Mouse (Mus musculus) MEL (cell line): ENCODE results near the gene Harbi1. TPM values are rescaled to one million over a fixed set of nuclear protein-coding genes. Genes with fewer than 3 reads are reported as not detected.

Source experiments
- DNase-seq: peaks from one replicate; pipeline ENCODE4 v3.0.0; 2011; ENCODE audit warnings: low read depth, low spot score
- H3K27ac ChIP-seq: 2 replicates; pipeline ENCODE4 v1.5.1; 2012; ENCODE audit warnings: low read depth, mild to moderate bottlenecking, control low read depth, low read length, moderate library complexity; ENCODE audit not compliant: control insufficient read depth
- H3K27me3 ChIP-seq, 2 experiments: fragments of 150-350 bp in 1 of 2; sonication (generic) in 1 of 2; 2 replicates each; pipeline ENCODE4 v1.6.1; 2012; ENCODE audit warnings: low read length in 2 of 2, mild to moderate bottlenecking in 2 of 2, improper control_type of control experiment in 1 of 2, moderate library complexity in 1 of 2; ENCODE audit not compliant: insufficient read depth in 2 of 2, control insufficient read depth in 1 of 2
- H3K36me3 ChIP-seq, 2 experiments: 2 replicates each; pipeline ENCODE4 v1.6.1; 2012 to 2014; ENCODE audit warnings: low read length in 2 of 2, improper control_type of control experiment in 1 of 2, inconsistent platforms in 1 of 2, mild to moderate bottlenecking in 1 of 2; ENCODE audit not compliant: insufficient read depth in 2 of 2, control insufficient read depth in 1 of 2
- H3K4me1 ChIP-seq, 2 experiments: fragments of 150-350 bp in 1 of 2; sonication (generic) in 1 of 2; 2 replicates each; pipeline ENCODE4 v1.6.1; 2012; ENCODE audit warnings: low read length in 2 of 2, improper control_type of control experiment in 1 of 2, mild to moderate bottlenecking in 1 of 2; ENCODE audit not compliant: insufficient read depth in 2 of 2, control insufficient read depth in 1 of 2
- H3K4me3 ChIP-seq, 2 experiments: fragments of 150-350 bp in 1 of 2; sonication (generic) in 1 of 2; 2 replicates each; pipeline ENCODE4 v1.5.1; 2012; ENCODE audit warnings: low read depth in 2 of 2, low read length in 2 of 2, mild to moderate bottlenecking in 2 of 2, moderate library complexity in 2 of 2, control low read depth in 1 of 2, improper control_type of control experiment in 1 of 2; ENCODE audit not compliant: control insufficient read depth in 1 of 2, insufficient read depth in 1 of 2
- H3K79me2 ChIP-seq: 2 replicates; pipeline ENCODE4 v1.6.1; 2012; ENCODE audit warnings: mild to moderate bottlenecking, low read length, moderate library complexity; ENCODE audit not compliant: control insufficient read depth, poor library complexity, insufficient read depth
- H3K9ac ChIP-seq: 2 replicates; pipeline ENCODE4 v1.6.1; 2012; ENCODE audit warnings: low read depth, mild to moderate bottlenecking, control low read depth, low read length, moderate library complexity; ENCODE audit not compliant: control insufficient read depth, poor library complexity, severe bottlenecking
- H3K9me3 ChIP-seq: fragments of 150-350 bp; sonication (generic); replicated peaks from 2 replicates; pipeline ENCODE4 v1.6.1; 2012; ENCODE audit warnings: mild to moderate bottlenecking, low read length, improper control_type of control experiment, moderate library complexity; ENCODE audit not compliant: insufficient read depth
- CHD1 ChIP-seq: IDR thresholded peaks from 2 replicates; pipeline ENCODE4 v1.6.1; 2012; ENCODE audit warnings: low read depth, mild to moderate bottlenecking, inconsistent platforms, low read length, improper control_type of control experiment
- CTCF ChIP-seq, 3 experiments: IDR thresholded peaks in 2 of 3; conservative IDR thresholded peaks in 1 of 3; 2 replicates each; pipeline ENCODE4 v1.5.1; 2011 to 2012; ENCODE audit warnings: low read length in 3 of 3, low read depth in 2 of 3, mild to moderate bottlenecking in 2 of 3, improper control_type of control experiment in 1 of 3, inconsistent platforms in 1 of 3, mixed read lengths in 1 of 3, moderate library complexity in 1 of 3; ENCODE audit not compliant: control insufficient read depth in 1 of 3, insufficient read depth in 1 of 3, poor library complexity in 1 of 3, severe bottlenecking in 1 of 3
- E2F4 ChIP-seq: IDR thresholded peaks from 2 replicates; pipeline ENCODE4 v1.6.1; 2011; ENCODE audit warnings: low read depth, low read length, improper control_type of control experiment, borderline replicate concordance
- EP300 ChIP-seq, 2 experiments: IDR thresholded peaks; 2 replicates each; pipeline ENCODE4 v1.6.1; 2011; ENCODE audit warnings: improper control_type of control experiment in 2 of 2, low read length in 2 of 2, low read depth in 1 of 2, mild to moderate bottlenecking in 1 of 2
- ETS1 ChIP-seq: IDR thresholded peaks from 2 replicates; pipeline ENCODE4 v1.6.1; 2012; ENCODE audit warnings: low read depth, mild to moderate bottlenecking, inconsistent platforms, low read length, improper control_type of control experiment, moderate library complexity
- GABPA ChIP-seq: IDR thresholded peaks from 2 replicates; pipeline ENCODE4 v1.6.1; 2012; ENCODE audit warnings: low read depth, mild to moderate bottlenecking, inconsistent platforms, low read length, improper control_type of control experiment, moderate library complexity
- GATA1 ChIP-seq: IDR thresholded peaks from 2 replicates; pipeline ENCODE4 v1.6.1; 2011; ENCODE audit warnings: low read depth, low read length, improper control_type of control experiment
- HCFC1 ChIP-seq: IDR thresholded peaks from 2 replicates; pipeline ENCODE4 v1.6.1; 2012; ENCODE audit warnings: low read depth, mild to moderate bottlenecking, inconsistent platforms, low read length, improper control_type of control experiment, moderate library complexity
- MAFK ChIP-seq: IDR thresholded peaks from 2 replicates; pipeline ENCODE4 v1.6.1; 2011; ENCODE audit warnings: low read depth, mild to moderate bottlenecking, low read length, improper control_type of control experiment, borderline replicate concordance
- MAX ChIP-seq: IDR thresholded peaks from 2 replicates; pipeline ENCODE4 v1.6.1; 2011; ENCODE audit warnings: low read length, improper control_type of control experiment
- MAZ ChIP-seq: IDR thresholded peaks from 2 replicates; pipeline ENCODE4 v1.6.1; 2012; ENCODE audit warnings: low read depth, mild to moderate bottlenecking, inconsistent platforms, low read length, improper control_type of control experiment
- MXI1 ChIP-seq: IDR thresholded peaks from 2 replicates; pipeline ENCODE4 v1.6.1; 2011; ENCODE audit warnings: mild to moderate bottlenecking, low read depth, low read length, improper control_type of control experiment
- NRF1 ChIP-seq: IDR thresholded peaks from 2 replicates; pipeline ENCODE4 v1.6.1; 2014; ENCODE audit warnings: low read depth, mild to moderate bottlenecking, inconsistent platforms, low read length, improper control_type of control experiment, moderate library complexity; ENCODE audit not compliant: poor library complexity, insufficient read depth, severe bottlenecking
- POLR2AphosphoS2 ChIP-seq: IDR thresholded peaks from 2 replicates; pipeline ENCODE4 v1.6.1; 2011; ENCODE audit warnings: low read length, improper control_type of control experiment
- SIN3A ChIP-seq: IDR thresholded peaks from 2 replicates; pipeline ENCODE4 v1.6.1; 2012; ENCODE audit warnings: low read length, improper control_type of control experiment, inconsistent platforms
- TAL1 ChIP-seq: IDR thresholded peaks from 2 replicates; pipeline ENCODE4 v1.6.1; 2012; ENCODE audit warnings: mild to moderate bottlenecking, inconsistent platforms, low read length, moderate library complexity, mixed read lengths
- TBP ChIP-seq: IDR thresholded peaks from 2 replicates; pipeline ENCODE4 v1.8.0; 2011; ENCODE audit warnings: low read depth, low read length, improper control_type of control experiment
- TCF12 ChIP-seq: IDR thresholded peaks from 2 replicates; pipeline ENCODE4 v1.6.1; 2014; ENCODE audit warnings: low read depth, mild to moderate bottlenecking, inconsistent platforms, low read length, improper control_type of control experiment, moderate library complexity
- USF1 ChIP-seq: IDR thresholded peaks from 2 replicates; pipeline ENCODE4 v1.6.1; 2014; ENCODE audit warnings: low read depth, mild to moderate bottlenecking, inconsistent platforms, low read length, improper control_type of control experiment, moderate library complexity
- ZMIZ1 ChIP-seq: IDR thresholded peaks from 2 replicates; pipeline ENCODE4 v1.6.1; 2012; ENCODE audit warnings: low read depth, mild to moderate bottlenecking, inconsistent platforms, low read length, improper control_type of control experiment, moderate library complexity
- polyA plus RNA-seq, 2 experiments: library from polyadenylated mRNA; stranded (reverse) in 1 of 2; unstranded in 1 of 2; fragments of >175 nt in 1 of 2; fragments of >200 nt in 1 of 2; gene quantifications; 2 replicates each; pipeline versions ENCODE4 v1.2.1 to v1.2.4; 2012; ENCODE audit warnings: low replicate concordance in 2 of 2, low read depth in 1 of 2; ENCODE audit not compliant: insufficient read length in 2 of 2, insufficient read depth in 1 of 2, missing spikeins in 1 of 2
- total RNA-seq: library from RNA; depleted of rRNA; stranded (reverse); fragments of 300-350 nt; gene quantifications from 2 replicates; pipeline ENCODE4 v1.2.3, GENCODE M21; 2012

Gene Harbi1
- total and polyA plus RNA-seq, 3 experiments = 7.8 to 8.2 TPM; not detected in 1

- Histone ChIP-seq H3K36me3 (peaks cover 0 to 4% of the 10 kb centered on the region in 2 experiments; a peak in 1 of 4 replicates), H3K4me3 (no peak overlapping the region), H3K9ac (no peak overlapping the region), H3K9me3 (no peaks in the 10 kb centered on the region), H3K27me3 (no peaks in the 10 kb centered on the region), H3K4me1 (peaks cover 0 to 2% of the 10 kb centered on the region in 2 experiments; a peak in 1 of 4 replicates), H3K27ac (no peak overlapping the region), H3K79me2 (no peaks in the 10 kb centered on the region)
- TF ChIP-seq CTCF (IDR thresholded peaks at IDR 0.05 in 2 of 3, conservative IDR thresholded peaks at IDR 0.05 in 1 of 3; ENCODE audit: control insufficient read depth in 1 of 3, insufficient read depth in 1 of 3, low read depth in 2 of 3, low read length in 3 of 3, poor library complexity in 1 of 3, severe bottlenecking in 1 of 3) (no peak), TCF12 (no peak), TAL1 (no peak), GABPA (no peak), MXI1 (no peak)
- DNase-seq = no peak
Measured at GRCm38 (mm10) chr2:91664780-91665179, 45.9 kb upstream of the Harbi1 start.

DNA sequence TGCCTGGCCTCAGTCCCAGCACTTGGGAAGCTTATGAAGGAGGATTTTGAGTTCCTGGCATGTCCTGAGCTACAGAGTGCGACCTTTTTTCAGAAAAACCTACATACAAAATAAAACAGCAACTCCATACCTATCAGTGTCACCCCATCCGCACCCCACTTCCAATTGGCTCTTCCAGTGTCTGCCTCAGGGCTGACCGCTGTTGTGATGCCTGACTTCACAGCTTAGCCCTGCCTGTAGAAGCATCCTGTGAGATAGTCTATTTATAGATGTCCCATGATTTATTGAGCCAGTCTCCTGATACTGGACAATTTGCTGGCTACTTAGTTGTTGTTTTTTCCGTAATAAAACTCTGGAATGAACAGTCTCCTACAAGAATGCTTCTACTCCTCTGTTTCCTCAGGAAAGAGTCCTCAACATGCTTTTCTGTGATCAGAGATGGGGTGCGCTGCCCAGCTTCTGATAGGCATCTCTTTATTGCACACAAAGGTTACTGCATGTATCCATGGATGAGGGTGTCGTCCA, 44.2 kb upstream of the Harbi1 start:
- H3K27me3 ChIP-seq = no peaks in the 10 kb centered on the region
- no peak overlapping the region for H3K4me3 ChIP-seq
- TF ChIP-seq CHD1 (no peak), MAZ (no peak), HCFC1 (no peak), EP300 (IDR thresholded peaks at IDR 0.05; ENCODE audit: low read depth in 1 of 2, low read length in 2 of 2) (no peak), USF1 (no peak), MAX (no peak), MXI1 (no peak), E2F4 (no peak), NRF1 (no peak), GATA1 (no peak), ETS1 (no peak), TBP (no peak), POLR2AphosphoS2 (no peak), ZMIZ1 (no peak), CTCF (IDR thresholded peaks at IDR 0.05 in 2 of 3, conservative IDR thresholded peaks at IDR 0.05 in 1 of 3; ENCODE audit: control insufficient read depth in 1 of 3, insufficient read depth in 1 of 3, low read depth in 2 of 3, low read length in 3 of 3, poor library complexity in 1 of 3, severe bottlenecking in 1 of 3) (no peak), MAFK (no peak), SIN3A (no peak)
- no peak for DNase-seq
- peaks cover 0 to 4% of the 10 kb centered on the region in 2 experiments; a peak in 1 of 4 replicates for H3K36me3 ChIP-seq
- H3K9me3 ChIP-seq = no peaks in the 10 kb centered on the region
- no peak overlapping the region for H3K9ac ChIP-seq
- no peak overlapping the region for H3K27ac ChIP-seq
- no peaks in the 10 kb centered on the region for H3K79me2 ChIP-seq
- H3K4me1 ChIP-seq = peaks cover 0 to 2% of the 10 kb centered on the region in 2 experiments; a peak in 1 of 4 replicates
